In the genomic region with DNA sequence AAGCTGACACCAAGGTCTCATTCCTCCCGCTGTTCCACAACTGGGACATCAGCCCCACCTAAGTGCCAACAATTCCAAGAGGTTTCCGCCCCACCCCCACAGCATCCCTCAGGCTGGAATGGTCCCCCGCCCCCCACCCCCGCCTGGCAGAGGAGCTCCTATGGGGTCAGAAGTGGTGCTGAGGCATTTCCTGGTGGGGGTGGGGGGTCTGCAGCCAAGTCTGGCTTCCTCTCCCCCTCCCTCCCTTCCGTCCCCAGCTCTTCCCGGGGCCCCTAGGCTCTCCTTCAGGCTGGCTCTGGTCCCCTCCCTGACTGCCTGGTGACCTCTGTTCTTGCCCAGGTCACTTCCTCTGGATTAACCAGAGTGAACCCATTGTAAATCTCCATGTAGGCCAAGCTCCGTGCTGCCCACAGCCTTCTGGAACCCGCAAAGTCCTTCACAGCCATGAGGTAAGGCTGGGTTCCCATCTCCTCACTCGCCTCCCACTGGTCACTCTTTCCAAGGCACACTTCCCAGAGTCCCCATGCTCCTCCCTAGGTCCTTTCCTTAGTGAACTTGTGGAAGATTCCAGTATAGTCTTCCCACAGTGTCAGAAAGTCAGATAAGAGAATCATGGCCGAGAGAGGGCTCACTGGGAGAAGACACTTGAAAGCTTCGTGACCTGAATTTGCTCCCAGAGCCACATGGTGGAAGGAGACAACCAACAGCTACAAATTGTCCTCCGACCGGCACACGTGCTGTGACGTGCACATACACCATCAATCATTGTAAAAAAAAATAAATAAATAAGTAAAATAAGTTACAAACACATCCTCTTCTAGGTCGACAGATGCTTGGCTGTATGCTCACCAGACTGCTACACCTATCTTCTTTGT, we compare ENCODE assay signal across 10 mouse cellular contexts. TPM values are rescaled to one million over a fixed set of nuclear protein-coding genes. Genes with fewer than 3 reads are reported as not detected.
DNase-seq lines count a peak whose midpoint lies in the region; ATAC-seq and TF ChIP-seq lines count a peak whose summit lies in the region.
"Had no signal": no experiment of that assay in that cellular context is flagged by ENCODE, and none has a peak within 500 bp of the region (broad histone marks: within the 10 kb centered on the region; RNA-seq: fewer than 3 reads in every experiment).

No protein-coding gene starts in this region.

- no peaks in the 10 kb centered on the region for H3K4me1 ChIP-seq in cortical plate, adult 2 months (ENCODE audit: control insufficient read depth, insufficient read depth, low read length)
- peaks cover 6% of the 10 kb centered on the region; the same call in 1 of the 2 replicates for H3K4me1 ChIP-seq in kidney, adult 2 months (ENCODE audit: control insufficient read depth, insufficient read depth, low read length)
- H3K4me1 ChIP-seq in liver, embryonic 15.5 days (replicated peaks) = peaks cover 27% of the 10 kb centered on the region
- no peaks in the 10 kb centered on the region for H3K4me1 ChIP-seq in forebrain, embryonic 14.5 days (ENCODE audit: control insufficient read depth, insufficient read depth, low read length)

- no peak overlapping the region for H3K9ac ChIP-seq in liver, embryonic 15.5 days
- no peak overlapping the region for H3K9ac ChIP-seq in forebrain, embryonic 14.5 days (ENCODE audit: low read length)
- H3K9ac ChIP-seq: hindbrain, embryonic 15.5 days had no signal

- DNase-seq in cerebellum, adult 9-11 months = peak; percentile 24
- DNase-seq in cerebellum, adult 8-10 months = no peak
- DNase-seq in kidney, adult 2 months = peak; percentile 80
- DNase-seq in adipocyte (ENCODE audit: low spot score) = no peak
- no peak for DNase-seq in forebrain, embryonic 14.5 days (ENCODE audit: low spot score)
- no peak for DNase-seq in cerebellum, postnatal 36 days

- H3K4me2 ChIP-seq in liver, embryonic 15.5 days = no peak overlapping the region
- no peak overlapping the region for H3K4me2 ChIP-seq in forebrain, embryonic 14.5 days (ENCODE audit: low read length)
- H3K4me2 ChIP-seq: hindbrain, embryonic 15.5 days had no signal

- ATAC-seq in liver, embryonic 15.5 days (ENCODE audit: insufficient read depth) = peak; percentile 49; the same call in 1 of the 2 replicates
- no peak for ATAC-seq in forebrain, embryonic 14.5 days

- no peak for TF ChIP-seq CTCF in cortical plate, adult 2 months (IDR thresholded peaks at IDR 0.05; ENCODE audit: extremely low read depth, insufficient read depth, low read length)
- no peak for TF ChIP-seq CTCF in kidney, adult 2 months (conservative IDR thresholded peaks at IDR 0.05; ENCODE audit: insufficient read depth, insufficient read length, low read depth, low read length)

- no peaks in the 10 kb centered on the region for H3K36me3 ChIP-seq in kidney, adult 2 months (ENCODE audit: control insufficient read depth, insufficient read depth, low read length)
- H3K36me3 ChIP-seq in liver, embryonic 15.5 days (replicated peaks) = peaks cover 2% of the 10 kb centered on the region
- 0 out of 2 replicates have a peak, but pooled peaks cover 7% of the 10 kb centered on the region for H3K36me3 ChIP-seq in forebrain, embryonic 14.5 days (ENCODE audit: control insufficient read depth, insufficient read depth, low read length)

- 41% methylated on average over 16 of the region's 16 CpGs for WGBS in kidney, adult 2 months
- 33% methylated on average over 16 of the region's 16 CpGs for WGBS in liver, embryonic 15.5 days (ENCODE audit: insufficient replicate concordance)
- 52% methylated on average over 15 of the region's 16 CpGs for WGBS in forebrain, embryonic 14.5 days

- H3K27ac ChIP-seq in cortical plate, adult 2 months (ENCODE audit: insufficient read depth, low read length) = no peak overlapping the region
- peak overlapping the region; percentile 89 for H3K27ac ChIP-seq in kidney, adult 2 months (ENCODE audit: insufficient read depth, low read depth, low read length)
- no peak overlapping the region for H3K27ac ChIP-seq in liver, embryonic 15.5 days (replicated peaks)
- no peak overlapping the region for H3K27ac ChIP-seq in forebrain, embryonic 14.5 days (ENCODE audit: low read depth, low read length)
- H3K27ac ChIP-seq: hindbrain, embryonic 15.5 days had no signal

- TF ChIP-seq POLR2A in cortical plate, adult 2 months (IDR thresholded peaks at IDR 0.05; ENCODE audit: extremely low read depth, insufficient read depth, low read length) = 0 out of 2 replicates have a peak, but pooled peaks have one; percentile 17
- no peak for TF ChIP-seq POLR2A in kidney, adult 2 months (IDR thresholded peaks at IDR 0.05; ENCODE audit: low read depth, low read length)

- H3K9me3 ChIP-seq in liver, embryonic 15.5 days (replicated peaks) = no peaks in the 10 kb centered on the region
- no peaks in the 10 kb centered on the region for H3K9me3 ChIP-seq in forebrain, embryonic 14.5 days (replicated peaks; ENCODE audit: control insufficient read depth, low read length)
- H3K9me3 ChIP-seq: hindbrain, embryonic 15.5 days had no signal

- H3K4me3 ChIP-seq in cortical plate, adult 2 months (ENCODE audit: insufficient read depth, low read length) = no peak overlapping the region
- no peak overlapping the region for H3K4me3 ChIP-seq in kidney, adult 2 months (ENCODE audit: insufficient read depth, low read depth, low read length)
- H3K4me3 ChIP-seq in liver, embryonic 15.5 days (replicated peaks) = no peak overlapping the region
- H3K4me3 ChIP-seq in forebrain, embryonic 14.5 days (ENCODE audit: low read depth, low read length) = no peak overlapping the region
- H3K4me3 ChIP-seq: hindbrain, embryonic 15.5 days had no signal

- no peaks in the 10 kb centered on the region for H3K27me3 ChIP-seq in kidney, adult 2 months (replicated peaks; ENCODE audit: control insufficient read depth, insufficient read depth, low read length)
- H3K27me3 ChIP-seq in liver, embryonic 15.5 days = no peaks in the 10 kb centered on the region
- no peaks in the 10 kb centered on the region for H3K27me3 ChIP-seq in forebrain, embryonic 14.5 days (replicated peaks; ENCODE audit: control insufficient read depth, insufficient read depth, low read length)
- H3K27me3 ChIP-seq: hindbrain, embryonic 15.5 days had no signal

RNA-seq across cellular contexts. Expression of a gene that starts 11.2 kb away (rescaled TPM):
- 35.0 and 37.4 TPM in 2 replicates for polyA plus RNA-seq in cortical plate, adult 2 months (2012; rRNA removed)
- 20.2 and 25.0 TPM in 2 replicates for polyA plus RNA-seq in kidney, adult 2 months (2012; rRNA removed)
- 4.2 and 5.1 TPM in 2 replicates for polyA plus RNA-seq in liver, embryonic 15.5 days (2015; fragmentation: Nextera tagmentation; extraction: Ambion mirVana)
- 2.2 and 3.8 TPM in 2 replicates for polyA plus RNA-seq in forebrain, embryonic 14.5 days (2014; fragmentation: Nextera tagmentation; extraction: Ambion mirVana)

RNA-seq across cellular contexts. Expression of a gene that starts 12.5 kb away (rescaled TPM):
- polyA plus RNA-seq in cortical plate, adult 2 months (2012; rRNA removed) = 11.0 and 11.9 TPM in 2 replicates
- polyA plus RNA-seq in kidney, adult 2 months (2012; rRNA removed) = 502 and 542 TPM in 2 replicates
- polyA plus RNA-seq in liver, embryonic 15.5 days (2015; fragmentation: Nextera tagmentation; extraction: Ambion mirVana) = 22.4 and 23.9 TPM in 2 replicates
- polyA plus RNA-seq in forebrain, embryonic 14.5 days (2014; fragmentation: Nextera tagmentation; extraction: Ambion mirVana) = 5.8 and 6.8 TPM in 2 replicates

RNA-seq across cellular contexts. Expression of a gene that starts 13.3 kb away (rescaled TPM):
- 69.2 and 75.1 TPM in 2 replicates for polyA plus RNA-seq in cortical plate, adult 2 months (2012; rRNA removed)
- polyA plus RNA-seq in kidney, adult 2 months (2012; rRNA removed) = 12.6 and 15.2 TPM in 2 replicates
- 0.15 and 0.20 TPM in 2 replicates for polyA plus RNA-seq in liver, embryonic 15.5 days (2015; fragmentation: Nextera tagmentation; extraction: Ambion mirVana)
- polyA plus RNA-seq in forebrain, embryonic 14.5 days (2014; fragmentation: Nextera tagmentation; extraction: Ambion mirVana) = 5.4 and 6.3 TPM in 2 replicates

RNA-seq across cellular contexts. Expression of a gene that starts 26.5 kb away (rescaled TPM):
- not detected in 2 replicates for polyA plus RNA-seq in cortical plate, adult 2 months (2012; rRNA removed)
- polyA plus RNA-seq in kidney, adult 2 months (2012; rRNA removed) = 0.09 TPM in 1 of 2 replicates, not detected in the other
- polyA plus RNA-seq in liver, embryonic 15.5 days (2015; fragmentation: Nextera tagmentation; extraction: Ambion mirVana) = 0.06 and 0.14 TPM in 2 replicates
- 0.11 and 0.13 TPM in 2 replicates for polyA plus RNA-seq in forebrain, embryonic 14.5 days (2014; fragmentation: Nextera tagmentation; extraction: Ambion mirVana)
- polyA plus RNA-seq: neural tube, embryonic 14.5 days had no signal

RNA-seq across cellular contexts. Expression of a gene that starts 30.1 kb away (rescaled TPM):
- 115 and 126 TPM in 2 replicates for polyA plus RNA-seq in cortical plate, adult 2 months (2012; rRNA removed)
- 61.5 and 62.6 TPM in 2 replicates for polyA plus RNA-seq in kidney, adult 2 months (2012; rRNA removed)
- polyA plus RNA-seq in liver, embryonic 15.5 days (2015; fragmentation: Nextera tagmentation; extraction: Ambion mirVana) = 38.3 and 42.6 TPM in 2 replicates
- 207 and 225 TPM in 2 replicates for polyA plus RNA-seq in forebrain, embryonic 14.5 days (2014; fragmentation: Nextera tagmentation; extraction: Ambion mirVana)

Comparison
In these comparisons a context has a peak if more than half of its experiments do, and no peak if none do; other contexts are left out.
1. DNase-seq: peak in cerebellum, adult 9-11 months (single experiment) and kidney, adult 2 months (single experiment); none in cerebellum, adult 8-10 months (single experiment), adipocyte (single experiment), forebrain, embryonic 14.5 days (single experiment) and cerebellum, postnatal 36 days (0 of 2).
2. RNA of a gene that starts 12.5 kb away (polyA plus RNA-seq): 502 to 542 TPM in kidney, adult 2 months; 22.4 to 23.9 TPM in liver, embryonic 15.5 days, 11.0 to 11.9 TPM in cortical plate, adult 2 months and 5.8 to 6.8 TPM in forebrain, embryonic 14.5 days; every median in the first group is over 10 times any median in the second.